Mouse (Mus musculus): Measurements from ENCODE around the gene Lrrc8c.

GRCm38 (mm10) chr5:105623074-105623713, 104.0 kb downstream of the Lrrc8c start:
- TF ChIP-seq CTCF (conservative IDR thresholded peaks at IDR 0.05; ENCODE audit: low read length), result no peak
- TF ChIP-seq POU5F1 (IDR thresholded peaks at IDR 0.05; ENCODE audit: borderline replicate concordance, low read length), result no peak
- no peak for TF ChIP-seq NANOG (IDR thresholded peaks at IDR 0.05; ENCODE audit: borderline replicate concordance, low read length)

All from E14TG2a.4 (cell line).